Comparison of ENCODE assay signal across 10 mouse cellular contexts in genomic region chr16:32512921-32513320, GRCm38 (mm10). TPM values are rescaled to one million over a fixed set of nuclear protein-coding genes. Genes with fewer than 3 reads are reported as not detected.
DNase-seq lines count a peak whose midpoint lies in the region; ATAC-seq and TF ChIP-seq lines count a peak whose summit lies in the region.
"Had no signal": no experiment of that assay in that cellular context is flagged by ENCODE, and none has a peak within 500 bp of the region (broad histone marks: within the 10 kb centered on the region; RNA-seq: fewer than 3 reads in every experiment).

No protein-coding gene starts in this region.

- no peaks in the 10 kb centered on the region for H3K27me3 ChIP-seq in heart, embryonic 13.5 days (replicated peaks)
- no peaks in the 10 kb centered on the region for H3K27me3 ChIP-seq in ES-Bruce4 (ENCODE audit: control insufficient read depth, insufficient read depth, low read length, poor library complexity, severe bottlenecking)
- H3K27me3 ChIP-seq: embryonic facial prominence, embryonic 15.5 days had no signal

- H3K36me3 ChIP-seq in heart, embryonic 13.5 days, result no peaks in the 10 kb centered on the region
- no peaks in the 10 kb centered on the region for H3K36me3 ChIP-seq in ES-Bruce4 (ENCODE audit: control insufficient read depth, insufficient read depth, low read length, poor library complexity, severe bottlenecking)
- H3K36me3 ChIP-seq: embryonic facial prominence, embryonic 15.5 days had no signal

- 74% methylated on average over 3 of the region's 3 CpGs for WGBS in heart, embryonic 13.5 days

- TF ChIP-seq EP300 in ES-Bruce4 (IDR thresholded peaks at IDR 0.05; ENCODE audit: insufficient read depth, low read depth, low read length), result no peak

- no peak for TF ChIP-seq CTCF in ES-Bruce4 (IDR thresholded peaks at IDR 0.05; ENCODE audit: low read depth, low read length)

- TF ChIP-seq POLR2A in ES-Bruce4 (IDR thresholded peaks at IDR 0.05; ENCODE audit: insufficient read depth, low read length), result no peak

- H3K27ac ChIP-seq in heart, embryonic 13.5 days (replicated peaks), result 0 out of 2 replicates have a peak overlapping the region, but pooled peaks have one; percentile 39
- peak overlapping the region; percentile 26 for H3K27ac ChIP-seq in ES-Bruce4 (ENCODE audit: insufficient read depth, low read length)

- DNase-seq in heart, adult 9 months (ENCODE audit: low spot score in 2 of 2), result no peak
- DNase-seq in ZHBTc4 (ENCODE audit: low read depth, low spot score) (peak; percentile 58), liver (peak; percentile 42)
- DNase-seq in frontal cortex, postnatal 14 days (ENCODE audit: low spot score in 2 of 2), result no peak
- no peak for DNase-seq in neural tube, embryonic 10.5 days (ENCODE audit: extremely low spot score, low spot score)
- DNase-seq: heart, adult 18-20 months; kidney, adult 11 months had no signal

- H3K4me2 ChIP-seq in heart, embryonic 13.5 days, result no peak overlapping the region
- H3K4me2 ChIP-seq: embryonic facial prominence, embryonic 15.5 days had no signal

- no peak overlapping the region for H3K4me3 ChIP-seq in heart, embryonic 13.5 days
- H3K4me3 ChIP-seq in ES-Bruce4 (ENCODE audit: low read depth, low read length), result no peak overlapping the region
- H3K4me3 ChIP-seq: embryonic facial prominence, embryonic 15.5 days had no signal

- H3K9me3 ChIP-seq in heart, embryonic 13.5 days, result no peaks in the 10 kb centered on the region
- H3K9me3 ChIP-seq in ES-Bruce4 (replicated peaks; ENCODE audit: control insufficient read depth, insufficient read depth, low read length, poor library complexity, severe bottlenecking), result no peaks in the 10 kb centered on the region
- H3K9me3 ChIP-seq: embryonic facial prominence, embryonic 15.5 days had no signal

- no peak for ATAC-seq in heart, embryonic 13.5 days (ENCODE audit: extremely low read depth, insufficient number of reproducible peaks, low FRiP score, low TSS enrichment)

- H3K9ac ChIP-seq in heart, embryonic 13.5 days, result 0 out of 2 replicates have a peak overlapping the region, but pooled peaks have one; percentile 47
- H3K9ac ChIP-seq in ES-Bruce4 (ENCODE audit: low read depth, poor library complexity, severe bottlenecking), result no peak overlapping the region
- H3K9ac ChIP-seq: embryonic facial prominence, embryonic 15.5 days had no signal

- peaks cover 63% of the 10 kb centered on the region for H3K4me1 ChIP-seq in heart, embryonic 13.5 days
- peaks cover 16% of the 10 kb centered on the region for H3K4me1 ChIP-seq in ES-Bruce4 (ENCODE audit: control insufficient read depth, insufficient read depth, low read length)

RNA-seq across cellular contexts. Expression of gene Zdhhc19, which starts 16.9 kb away (rescaled TPM):
- polyA plus RNA-seq in heart, embryonic 13.5 days (2015; fragmentation: Nextera tagmentation; extraction: Ambion mirVana), result not detected in 2 replicates
- not detected in 2 replicates for polyA plus RNA-seq in ES-Bruce4 (2011; ENCODE audit: insufficient read depth, insufficient read length, low read depth, missing spikeins)
- polyA plus RNA-seq: embryonic facial prominence, embryonic 15.5 days had no signal

RNA-seq across cellular contexts. Expression of gene Slc51a, which starts 25.2 kb away (rescaled TPM):
- 1.6 and 2.0 TPM in 2 replicates for polyA plus RNA-seq in heart, embryonic 13.5 days (2015; fragmentation: Nextera tagmentation; extraction: Ambion mirVana)
- not detected in 2 replicates for polyA plus RNA-seq in ES-Bruce4 (2011; ENCODE audit: insufficient read depth, insufficient read length, low read depth, missing spikeins)
- polyA plus RNA-seq: embryonic facial prominence, embryonic 15.5 days had no signal

Comparison
In these comparisons a context has a peak if more than half of its experiments do, and no peak if none do; other contexts are left out.
1. DNase-seq: peak in ZHBTc4 (single experiment) and liver (single experiment); none in heart, adult 9 months (0 of 2), frontal cortex, postnatal 14 days (0 of 2) and neural tube, embryonic 10.5 days (single experiment).